8 mouse cellular contexts compared by ENCODE assay signal in the genomic region with DNA sequence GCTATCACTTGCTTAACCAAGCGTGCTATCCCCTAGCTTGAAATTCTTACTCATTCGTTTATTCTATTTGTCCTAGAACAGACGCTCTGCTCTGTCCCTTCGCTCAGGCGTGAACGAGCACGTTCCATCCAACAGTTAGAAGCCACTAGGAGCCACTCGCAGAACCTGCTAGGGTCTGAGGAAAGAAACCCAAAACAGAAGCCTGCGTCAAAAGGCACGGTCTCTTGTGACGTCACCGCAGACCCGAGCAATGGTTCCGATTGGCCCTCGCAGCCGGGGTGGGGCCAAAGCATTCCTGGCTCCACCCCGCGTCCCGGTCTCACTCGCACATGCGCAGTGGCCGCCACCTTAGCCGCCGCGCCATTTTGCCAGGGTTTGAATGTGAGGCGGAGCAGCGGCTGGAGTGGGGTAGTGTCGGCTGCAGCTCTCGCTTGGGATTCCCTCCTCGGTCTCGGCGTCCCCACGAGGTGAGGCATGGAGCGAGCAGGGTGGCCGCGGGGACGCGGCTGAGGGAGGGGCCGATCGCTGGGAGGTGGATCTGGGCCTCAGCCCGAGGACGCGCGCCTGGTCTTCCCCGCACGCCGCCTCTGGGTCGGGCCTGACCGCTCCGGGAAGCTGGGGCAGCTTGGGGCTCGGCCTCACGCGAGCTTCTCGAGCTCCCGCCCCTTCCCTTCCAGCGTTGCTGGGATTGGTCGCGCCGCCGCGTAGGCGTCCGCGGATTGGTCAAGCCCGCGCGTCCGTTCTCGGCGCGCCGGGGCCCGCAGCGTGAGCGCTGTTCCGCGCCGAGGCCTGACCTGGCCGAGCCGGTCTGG. TPM values are rescaled to one million over a fixed set of nuclear protein-coding genes. Genes with fewer than 3 reads are reported as not detected.
DNase-seq lines count a peak whose midpoint lies in the region; ATAC-seq lines count a peak whose summit lies in the region.

A gene (plus strand): TSS at position 330 of the 812 bp plus-strand sequence.

- peak within 1 kb of the TSS; percentile 98 for H3K27ac ChIP-seq in hindbrain, embryonic 15.5 days (replicated peaks)

- peak; percentile 98 for DNase-seq in T-cell, adult 2 months (ENCODE audit: low spot score)
- DNase-seq in cerebellum, postnatal 36 days = peak; percentile 98 to 99
- peak; percentile 98 for DNase-seq in frontal cortex, postnatal 36 days (ENCODE audit: low spot score in 2 of 2)
- DNase-seq in left cerebral cortex, adult 11 months (ENCODE audit: low spot score) = peak; percentile 96
- peak; percentile 97 to 99 for DNase-seq in lung, postnatal 4 days
- DNase-seq in retina, postnatal 7 days (ENCODE audit: low read depth, low spot score) = peak; percentile 96
- peak; percentile 99 for DNase-seq in urinary bladder, adult 2 months (ENCODE audit: low spot score)

- peaks cover 16% of the 10 kb centered on the region for H3K4me1 ChIP-seq in hindbrain, embryonic 15.5 days (replicated peaks)

- under 1% methylated on average over 75 of the region's 80 CpGs for whole genome bisulfite sequencing in hindbrain, embryonic 15.5 days

- peak within 1 kb of the TSS; percentile 81 for H3K4me2 ChIP-seq in hindbrain, embryonic 15.5 days

- no peaks in the 10 kb centered on the region for H3K27me3 ChIP-seq in hindbrain, embryonic 15.5 days

- H3K9ac ChIP-seq in hindbrain, embryonic 15.5 days = peak within 1 kb of the TSS; percentile 90

- no peaks in the 10 kb centered on the region for H3K36me3 ChIP-seq in hindbrain, embryonic 15.5 days

- H3K4me3 ChIP-seq in hindbrain, embryonic 15.5 days = peak within 1 kb of the TSS; percentile 97

- ATAC-seq in hindbrain, embryonic 15.5 days (ENCODE audit: low FRiP score, low read depth) = peak; percentile 97

- no peaks in the 10 kb centered on the region for H3K9me3 ChIP-seq in hindbrain, embryonic 15.5 days

RNA-seq across cellular contexts. Expression of the gene that starts here (rescaled TPM):
- polyA plus RNA-seq in hindbrain, embryonic 15.5 days (2015; fragmentation: Nextera tagmentation; extraction: Ambion mirVana) = 88.4 and 89.3 TPM in 2 replicates
- 30.9 and 37.9 TPM in 2 replicates for polyA plus RNA-seq in urinary bladder, adult 2 months (2012; rRNA removed)

Comparison
In these comparisons a context has a peak if more than half of its experiments do, and no peak if none do; other contexts are left out.
1. Peak in every context shown above with its lines: DNase-seq, ATAC-seq, H3K4me3 ChIP-seq and H3K27ac ChIP-seq.